Mouse (Mus musculus) lung, embryonic 15.5 days (tissue): Measurements from ENCODE around the gene Ppm1l. TPM values are rescaled to one million over a fixed set of nuclear protein-coding genes. Genes with fewer than 3 reads are reported as not detected.
A peak's percentile ranks its signal among the peaks of the same experiment; 100 is the strongest.

Experiments
- ATAC-seq: fragments of 200-750 bp; cut with Nextera tagmentation; 2 replicates; pipeline ENCODE4 v1.8.0; 2017; ENCODE audit warnings: moderate number of reproducible peaks, borderline replicate concordance; ENCODE audit not compliant: low FRiP score, low TSS enrichment; ENCODE audit errors: extremely low read depth
- H3K27ac ChIP-seq: fragments of 300-500 bp; sonication (generic); 2 replicates; pipeline ENCODE4 v1.5.1; 2015; ENCODE audit warnings: moderate library complexity, mild to moderate bottlenecking, inconsistent platforms
- H3K27me3 ChIP-seq: fragments of 300-500 bp; sonication (generic); 2 replicates; pipeline ENCODE4 v1.6.1; 2015; ENCODE audit warnings: inconsistent platforms
- H3K36me3 ChIP-seq: fragments of 300-500 bp; sonication (generic); 2 replicates; pipeline ENCODE4 v1.6.1; 2015; ENCODE audit warnings: inconsistent platforms
- H3K4me1 ChIP-seq: fragments of 300-500 bp; sonication (generic); 2 replicates; pipeline ENCODE4 v1.6.1; 2015; ENCODE audit warnings: inconsistent platforms
- H3K4me2 ChIP-seq: fragments of 300-500 bp; sonication (generic); 2 replicates; pipeline ENCODE4 v1.6.1; 2015; ENCODE audit warnings: inconsistent platforms, mild to moderate bottlenecking, moderate library complexity
- H3K4me3 ChIP-seq: fragments of 300-500 bp; sonication (generic); 2 replicates; pipeline ENCODE4 v1.5.1; 2015; ENCODE audit warnings: mild to moderate bottlenecking, inconsistent platforms
- H3K9ac ChIP-seq: fragments of 300-500 bp; sonication (generic); 2 replicates; pipeline ENCODE4 v1.6.1; 2015; ENCODE audit warnings: inconsistent platforms
- H3K9me3 ChIP-seq: fragments of 300-500 bp; sonication (generic); 2 replicates; pipeline ENCODE4 v1.6.1; 2016; ENCODE audit warnings: inconsistent platforms
- WGBS: fragments of 180-500 bp; shearing (Covaris S2); methylation state at CpG from one replicate; pipeline ENCODE4 v1.1.7; 2015; 5-methylcytosine and 5-hydroxymethylcytosine counted together
- polyA plus RNA-seq: library from polyadenylated mRNA; unstranded; fragments of >200 nt; fragmentation: Nextera tagmentation; extraction: Ambion mirVana; gene quantifications from 2 replicates; pipeline ENCODE4 v1.2.1, GENCODE M21; 2015

Ppm1l gene
- polyA plus RNA-seq, 1 experiment from 2014 or later, result 6.9 TPM

DNA sequence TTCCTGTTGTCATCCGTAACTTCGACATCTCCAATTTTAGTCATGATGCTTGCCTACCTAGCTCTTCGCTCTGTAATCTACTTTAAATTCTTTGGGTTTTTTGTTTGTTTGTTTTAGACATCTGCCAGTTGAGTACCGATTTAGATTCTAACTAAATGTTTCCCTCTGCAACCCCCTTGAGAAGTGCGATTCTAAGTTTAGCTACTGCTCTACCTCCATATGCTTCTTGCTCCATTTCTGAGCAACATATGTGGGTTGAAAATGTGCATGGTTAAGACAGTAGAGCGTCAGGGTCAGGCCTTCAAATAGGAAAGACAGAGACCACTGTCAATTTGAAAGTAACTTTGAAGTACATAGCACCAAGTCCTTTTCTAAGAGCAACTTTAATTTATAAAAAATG is 142.1 kb downstream of the Ppm1l start:
- no peak overlapping the region for H3K9ac ChIP-seq
- H3K4me3 ChIP-seq, result no peak overlapping the region
- no peaks in the 10 kb centered on the region for H3K36me3 ChIP-seq
- ATAC-seq, result no peak
- H3K27ac ChIP-seq, result no peak overlapping the region
- H3K4me1 ChIP-seq, result 0 out of 2 replicates have a peak, but pooled peaks cover 2% of the 10 kb centered on the region
- no peaks in the 10 kb centered on the region for H3K9me3 ChIP-seq
- H3K27me3 ChIP-seq, result no peaks in the 10 kb centered on the region
- 74% methylated on average over 6 of the region's 6 CpGs for WGBS
- H3K4me2 ChIP-seq, result no peak overlapping the region

DNA sequence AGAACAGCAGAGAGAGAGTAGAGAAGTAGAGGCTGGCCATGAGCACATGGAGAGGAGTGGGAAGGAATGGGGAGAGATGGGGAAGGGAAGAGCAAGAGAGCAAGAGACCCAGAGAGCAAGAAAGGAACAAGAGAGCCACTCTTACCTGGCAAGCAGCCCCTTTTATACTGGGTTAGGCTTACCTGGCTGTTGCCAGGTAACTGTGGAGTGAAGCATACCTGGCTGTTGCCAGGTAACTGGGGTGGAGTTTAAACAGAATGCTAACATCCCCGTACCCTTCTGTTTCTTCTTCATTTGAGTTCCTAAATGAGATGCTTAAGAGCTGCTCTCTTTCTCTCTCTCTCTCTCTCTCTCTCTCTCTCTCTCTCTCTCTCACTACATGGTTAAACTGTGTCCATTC is 145.3 kb downstream of the Ppm1l start:
- Histone ChIP-seq H3K4me2 (no peak overlapping the region), H3K9ac (no peak overlapping the region), H3K4me1 (0 out of 2 replicates have a peak, but pooled peaks cover 2% of the 10 kb centered on the region), H3K27me3 (no peaks in the 10 kb centered on the region), H3K9me3 (no peaks in the 10 kb centered on the region), H3K36me3 (no peaks in the 10 kb centered on the region), H3K27ac (no peak overlapping the region), H3K4me3 (no peak overlapping the region)
- 37% methylated on average over 1 of the region's 1 CpGs for whole genome bisulfite sequencing
- 0 out of 2 replicates have a peak, but pooled peaks have one; percentile 11 for ATAC-seq

DNA sequence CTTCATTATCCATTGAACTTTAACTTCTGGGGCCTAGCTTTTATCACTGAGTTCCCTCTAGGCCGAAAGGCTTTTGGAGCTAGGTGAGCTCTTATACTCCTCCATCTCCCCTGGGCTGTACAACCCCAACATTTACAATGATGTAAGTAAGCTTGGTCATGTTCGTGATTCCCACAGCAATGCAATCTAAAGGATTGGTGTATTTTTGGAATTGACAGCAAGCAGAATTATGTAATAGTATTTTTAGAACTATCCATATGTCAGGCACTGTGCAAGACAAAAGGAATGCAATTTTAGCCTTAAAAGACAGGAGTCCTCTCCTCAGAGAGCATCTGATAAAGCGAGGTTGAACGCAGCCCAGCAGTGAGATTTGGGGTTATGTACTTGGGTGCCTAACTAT is 149.1 kb downstream of the Ppm1l start:
- 92% methylated on average over 4 of the region's 4 CpGs for WGBS
- no peaks in the 10 kb centered on the region for H3K36me3 ChIP-seq
- no peak for ATAC-seq
- no peaks in the 10 kb centered on the region for H3K27me3 ChIP-seq
- H3K4me1 ChIP-seq, result 0 out of 2 replicates have a peak, but pooled peaks cover 11% of the 10 kb centered on the region
- H3K4me2 ChIP-seq, result no peak overlapping the region
- H3K9me3 ChIP-seq, result no peaks in the 10 kb centered on the region
- H3K9ac ChIP-seq, result no peak overlapping the region
- H3K27ac ChIP-seq, result no peak overlapping the region
- no peak overlapping the region for H3K4me3 ChIP-seq

DNA sequence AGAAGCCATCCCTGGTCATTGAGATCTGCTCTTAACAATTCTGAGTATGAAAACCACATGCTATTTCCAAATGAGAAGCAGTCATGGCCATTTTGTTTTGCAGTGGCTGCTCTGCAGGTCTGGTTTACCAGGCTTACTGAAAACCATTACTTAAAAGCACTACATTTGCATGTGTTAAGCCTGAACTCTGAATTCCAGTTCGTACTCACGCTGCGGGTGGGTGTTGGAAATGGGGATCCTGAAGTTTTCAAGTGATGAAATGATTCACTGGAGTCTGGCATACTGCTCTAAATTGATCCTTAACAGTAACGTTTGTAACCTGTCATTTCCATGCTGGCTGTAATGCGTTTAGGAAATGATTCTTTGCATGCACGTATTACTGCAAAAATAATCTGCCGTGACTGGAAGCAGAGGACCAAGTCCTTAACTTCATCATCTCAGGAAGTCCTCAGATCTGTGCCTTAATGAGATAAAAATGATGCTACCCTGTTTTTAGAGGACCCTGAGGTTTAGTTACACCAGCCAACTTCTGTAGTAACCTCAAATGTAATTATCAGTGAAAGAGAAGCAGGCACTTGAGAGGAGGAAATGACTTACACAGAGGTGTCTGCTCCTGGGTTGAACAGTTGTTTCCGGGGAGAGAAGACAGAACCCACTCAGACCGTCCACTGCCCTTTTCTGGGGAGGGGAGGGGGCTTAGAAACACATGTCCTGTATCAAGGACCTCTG is 151.8 kb downstream of the Ppm1l start:
- WGBS, result 41% methylated on average over 9 of the region's 9 CpGs
- no peaks in the 10 kb centered on the region for H3K9me3 ChIP-seq
- H3K4me3 ChIP-seq, result no peak overlapping the region
- H3K9ac ChIP-seq, result no peak overlapping the region
- ATAC-seq, result no peak
- no peaks in the 10 kb centered on the region for H3K36me3 ChIP-seq
- H3K4me2 ChIP-seq, result no peak overlapping the region
- H3K27ac ChIP-seq, result no peak overlapping the region
- H3K4me1 ChIP-seq, result 0 out of 2 replicates have a peak, but pooled peaks cover 9% of the 10 kb centered on the region
- no peaks in the 10 kb centered on the region for H3K27me3 ChIP-seq

DNA sequence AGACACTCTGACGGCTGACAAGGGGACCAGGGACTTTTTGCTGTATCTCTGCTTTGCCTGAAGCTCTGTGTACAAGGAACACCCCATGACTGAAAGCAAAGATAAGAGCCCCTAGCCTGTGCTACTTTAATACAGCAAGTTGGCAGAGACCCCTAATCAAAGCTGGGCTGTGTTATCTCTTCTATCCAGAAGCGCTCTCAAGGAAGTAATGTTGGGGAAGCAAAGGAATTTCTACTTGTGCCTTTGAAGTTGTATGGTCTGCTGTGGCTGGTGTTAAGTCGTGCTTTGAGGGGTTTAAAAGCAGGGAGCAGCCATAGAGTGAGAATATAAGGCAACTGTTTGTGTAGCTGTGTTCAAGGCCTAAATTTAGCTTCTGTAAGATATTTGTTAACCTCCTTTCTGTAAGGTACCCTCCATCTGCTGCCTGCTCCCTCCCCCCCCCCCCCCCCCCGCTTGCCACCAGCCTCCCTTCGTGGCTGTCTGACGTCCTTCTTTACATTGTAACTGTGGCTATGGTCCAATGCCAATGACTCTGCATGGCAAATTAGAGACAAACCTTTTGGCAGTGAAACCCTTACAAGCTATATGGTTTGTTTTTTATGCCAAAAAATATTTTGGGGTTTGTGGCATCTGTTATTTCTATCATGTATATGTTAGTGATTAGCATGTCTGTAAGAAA is 152.9 kb downstream of the Ppm1l start:
- peak; percentile 64; the same call in 1 of the 2 replicates for ATAC-seq
- no peaks in the 10 kb centered on the region for H3K27me3 ChIP-seq
- 24% methylated on average over 5 of the region's 6 CpGs for WGBS
- no peaks in the 10 kb centered on the region for H3K36me3 ChIP-seq
- 0 out of 2 replicates have a peak, but pooled peaks cover 9% of the 10 kb centered on the region for H3K4me1 ChIP-seq
- no peak overlapping the region; the same call in 1 of the 2 replicates for H3K27ac ChIP-seq
- no peak overlapping the region for H3K4me3 ChIP-seq
- H3K9me3 ChIP-seq, result no peaks in the 10 kb centered on the region
- no peak overlapping the region for H3K4me2 ChIP-seq
- no peak overlapping the region for H3K9ac ChIP-seq

DNA sequence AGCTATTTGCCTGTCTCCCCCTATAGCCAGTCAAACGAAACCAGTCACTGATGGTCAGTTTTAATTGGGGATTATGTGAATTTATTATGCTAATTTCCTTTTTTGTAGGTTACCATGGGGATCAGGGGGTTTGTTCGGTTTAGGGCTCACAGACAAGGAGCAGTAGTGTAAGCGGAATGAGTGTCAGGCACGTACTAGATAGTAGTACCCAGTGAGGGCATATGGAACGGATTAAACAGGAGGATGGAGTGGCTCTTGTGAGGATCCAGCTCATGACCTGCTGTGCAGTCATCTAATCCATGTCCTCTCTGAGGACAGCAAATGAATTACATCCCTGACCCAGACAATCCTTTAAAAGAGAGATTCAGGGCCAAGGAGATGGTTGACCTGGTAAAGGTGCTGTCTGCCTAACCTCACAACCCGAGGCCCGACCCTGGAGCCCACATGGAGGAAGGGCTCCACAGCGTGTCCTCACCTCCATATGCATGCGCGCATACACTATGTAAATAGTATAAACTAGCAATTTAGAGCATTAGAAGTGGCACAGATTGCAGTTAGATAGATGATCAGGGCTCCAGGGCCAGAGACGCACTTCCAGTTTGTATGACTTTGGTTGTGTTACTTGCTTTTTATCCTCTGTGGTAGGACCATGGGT is 153.6 kb downstream of the Ppm1l start:
- Histone ChIP-seq H3K4me3 (no peak overlapping the region), H3K27me3 (no peaks in the 10 kb centered on the region), H3K36me3 (no peaks in the 10 kb centered on the region), H3K9me3 (no peaks in the 10 kb centered on the region), H3K4me1 (0 out of 2 replicates have a peak, but pooled peaks cover 9% of the 10 kb centered on the region), H3K9ac (no peak overlapping the region), H3K4me2 (no peak overlapping the region), H3K27ac (no peak overlapping the region; the same call in 1 of the 2 replicates)
- no peak for ATAC-seq
- 74% methylated on average over 11 of the region's 11 CpGs for WGBS

DNA sequence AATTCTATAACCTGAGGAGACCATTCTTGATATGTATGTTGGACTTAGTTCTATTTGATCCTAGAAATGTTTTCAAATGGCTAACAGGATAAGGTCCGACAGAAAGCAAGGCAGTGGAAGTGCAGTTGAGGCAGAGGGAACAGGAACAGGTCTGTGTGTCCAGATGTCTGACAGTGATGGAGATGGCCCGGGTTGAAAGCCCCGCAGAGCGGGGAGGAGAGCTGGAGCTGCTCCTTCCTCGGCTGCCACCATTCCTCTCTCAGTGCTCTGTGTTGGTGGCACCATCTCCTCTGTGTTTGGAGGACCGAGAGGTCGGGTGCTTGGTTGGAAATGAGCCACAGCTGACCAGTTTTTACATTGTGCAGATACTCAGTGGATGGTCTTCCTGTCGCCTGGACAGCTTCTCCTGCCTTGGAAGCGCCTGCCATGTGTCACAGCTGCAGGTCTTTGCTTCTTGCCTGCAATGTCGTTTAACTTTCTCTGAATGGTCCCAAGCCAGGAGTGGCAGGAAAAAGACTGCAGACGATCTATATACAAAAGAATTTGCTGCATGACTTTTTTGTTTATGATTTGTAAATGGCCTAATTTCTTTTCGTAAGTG is 159.3 kb downstream of the Ppm1l start:
- H3K4me3 ChIP-seq, result no peak overlapping the region
- 0 out of 2 replicates have a peak, but pooled peaks cover 11% of the 10 kb centered on the region for H3K4me1 ChIP-seq
- H3K9me3 ChIP-seq, result no peaks in the 10 kb centered on the region
- H3K4me2 ChIP-seq, result peak overlapping the region; percentile 18; the same call in 1 of the 2 replicates
- ATAC-seq, result no peak
- H3K27ac ChIP-seq, result no peak overlapping the region
- H3K27me3 ChIP-seq, result no peaks in the 10 kb centered on the region
- H3K9ac ChIP-seq, result no peak overlapping the region
- H3K36me3 ChIP-seq, result no peaks in the 10 kb centered on the region
- 27% methylated on average over 12 of the region's 12 CpGs for WGBS

DNA sequence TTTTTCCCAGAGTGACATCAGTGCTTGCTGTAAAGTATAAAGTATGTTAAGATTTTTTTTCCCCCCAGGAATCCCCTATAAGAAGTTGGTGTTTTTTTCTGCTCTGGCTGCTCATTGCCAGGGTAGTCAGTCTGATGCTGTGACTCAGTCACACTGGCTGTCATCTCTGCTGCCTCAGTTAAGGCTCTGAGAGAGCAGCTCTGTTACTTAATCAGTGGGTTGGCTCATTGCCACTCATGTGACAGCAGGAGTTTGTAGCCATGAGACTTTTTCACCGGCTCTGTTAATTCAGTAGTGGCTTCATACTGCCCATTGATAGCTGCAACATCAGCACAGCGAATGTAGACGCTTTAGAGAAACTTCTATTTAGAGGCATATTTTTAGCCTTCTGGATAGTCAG is 163.3 kb downstream of the Ppm1l start:
- Histone ChIP-seq H3K27ac (no peak overlapping the region), H3K36me3 (no peaks in the 10 kb centered on the region), H3K27me3 (no peaks in the 10 kb centered on the region), H3K9ac (no peak overlapping the region), H3K4me1 (0 out of 2 replicates have a peak, but pooled peaks cover 11% of the 10 kb centered on the region), H3K4me3 (no peak overlapping the region), H3K4me2 (no peak overlapping the region), H3K9me3 (no peaks in the 10 kb centered on the region)
- ATAC-seq, result no peak
- WGBS, result 63% methylated on average over 3 of the region's 3 CpGs

DNA sequence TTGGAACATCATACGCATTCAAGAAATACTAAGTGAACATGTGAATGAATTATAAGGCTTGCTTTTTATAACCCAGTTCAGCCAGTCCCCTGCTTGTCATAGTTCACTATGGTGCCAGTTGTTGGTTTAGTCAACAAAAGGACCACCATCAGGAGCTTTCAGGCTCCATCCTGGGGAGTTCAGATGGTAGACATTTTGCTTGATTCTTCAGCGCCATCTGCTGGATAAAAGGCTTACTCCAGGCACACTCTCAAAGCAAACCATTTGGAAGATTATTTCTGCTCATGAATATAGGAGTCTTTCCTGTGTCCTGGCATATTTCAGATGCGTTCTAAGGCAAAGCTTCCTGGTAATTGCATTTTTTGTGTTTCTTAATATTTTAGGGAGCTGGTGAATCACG is 165.2 kb downstream of the Ppm1l start:
- no peak overlapping the region for H3K4me3 ChIP-seq
- H3K27me3 ChIP-seq, result no peaks in the 10 kb centered on the region
- 0 out of 2 replicates have a peak, but pooled peaks cover 5% of the 10 kb centered on the region for H3K4me1 ChIP-seq
- H3K4me2 ChIP-seq, result no peak overlapping the region
- H3K27ac ChIP-seq, result no peak overlapping the region
- H3K36me3 ChIP-seq, result no peaks in the 10 kb centered on the region
- no peak overlapping the region for H3K9ac ChIP-seq
- ATAC-seq, result no peak; the same call in 1 of the 2 replicates
- 33% methylated on average over 4 of the region's 4 CpGs for WGBS
- H3K9me3 ChIP-seq, result no peaks in the 10 kb centered on the region

DNA sequence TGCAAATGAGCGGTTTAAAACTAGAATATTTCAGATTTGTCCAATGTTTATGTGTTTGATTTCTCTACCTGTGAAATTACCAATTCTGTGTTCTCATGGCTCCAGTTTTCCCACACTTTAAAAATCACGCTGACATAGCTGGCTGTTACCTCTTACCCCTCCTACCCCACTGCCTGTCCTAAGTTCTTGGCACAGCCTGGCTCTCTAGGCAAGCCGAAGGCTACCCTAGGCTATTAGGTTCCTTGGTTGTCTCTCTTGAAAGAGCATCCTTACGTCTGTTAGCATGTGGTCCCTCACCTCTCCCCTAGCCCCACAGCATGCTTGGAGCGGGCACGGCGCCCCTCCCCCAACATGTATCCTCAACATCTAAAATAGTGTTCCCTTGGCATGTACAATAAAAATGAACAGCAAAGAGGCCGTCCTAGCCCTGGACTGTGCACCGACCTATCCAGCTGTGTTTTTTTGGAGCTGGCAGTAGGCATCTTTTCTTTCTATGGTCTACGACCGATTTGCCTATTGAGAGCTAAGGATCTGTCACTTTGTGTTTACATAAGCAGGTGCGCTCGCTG is 167.4 kb downstream of the Ppm1l start:
- 0 out of 2 replicates have a peak, but pooled peaks cover 5% of the 10 kb centered on the region for H3K4me1 ChIP-seq
- H3K4me2 ChIP-seq, result no peak overlapping the region
- no peaks in the 10 kb centered on the region for H3K27me3 ChIP-seq
- H3K9me3 ChIP-seq, result no peaks in the 10 kb centered on the region
- no peak overlapping the region for H3K27ac ChIP-seq
- 86% methylated on average over 13 of the region's 13 CpGs for WGBS
- H3K4me3 ChIP-seq, result no peak overlapping the region
- ATAC-seq, result no peak
- H3K36me3 ChIP-seq, result no peaks in the 10 kb centered on the region
- no peak overlapping the region for H3K9ac ChIP-seq

DNA sequence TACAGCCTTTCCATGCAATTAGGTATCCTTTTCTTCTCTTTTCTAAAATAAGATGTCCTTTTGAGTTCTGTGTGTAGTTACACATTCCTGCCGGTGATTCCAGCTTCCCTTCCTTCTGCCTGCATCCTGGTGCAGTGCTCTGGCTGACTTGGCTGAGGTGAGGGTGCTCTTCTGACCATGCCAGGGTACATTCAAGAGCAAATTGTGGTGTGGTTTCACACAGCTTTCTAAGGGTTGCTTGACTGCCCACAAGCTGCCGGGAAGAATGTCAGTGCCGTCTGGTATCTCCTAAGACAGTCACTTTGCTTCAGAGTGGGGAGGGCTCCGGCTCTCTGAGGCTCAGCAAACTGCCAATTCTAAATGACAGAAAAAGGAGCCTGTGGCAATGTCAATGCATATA is 167.9 kb downstream of the Ppm1l start:
- H3K9ac ChIP-seq, result no peak overlapping the region
- ATAC-seq, result no peak
- H3K4me2 ChIP-seq, result no peak overlapping the region
- H3K4me1 ChIP-seq, result 0 out of 2 replicates have a peak, but pooled peaks cover 6% of the 10 kb centered on the region
- no peaks in the 10 kb centered on the region for H3K36me3 ChIP-seq
- no peak overlapping the region for H3K27ac ChIP-seq
- no peaks in the 10 kb centered on the region for H3K9me3 ChIP-seq
- H3K27me3 ChIP-seq, result no peaks in the 10 kb centered on the region
- no peak overlapping the region for H3K4me3 ChIP-seq
- WGBS, result 75% methylated on average over 4 of the region's 4 CpGs
